Mouse (Mus musculus) Patski (cell line): ENCODE results near the gene Olfr789. TPM values are rescaled to one million over a fixed set of nuclear protein-coding genes. Genes with fewer than 3 reads are reported as not detected.

ENCODE experiments used
- ATAC-seq: fragments of 100-300 bp; one replicate; pipeline ENCODE4 v1.8.0; 2021
- CTCF ChIA-PET: fragments of 350-600 bp; sonication (Branson Sonifier 250); formaldehyde crosslinking; loops from one replicate; lab custom pipeline; 2022; ENCODE audit warnings: inconsistent platforms; lab: Charles Lee
- POLR2A ChIA-PET: fragments of 350-600 bp; sonication (Branson Sonifier 250); formaldehyde crosslinking; loops from one replicate; lab custom pipeline; 2022; ENCODE audit warnings: antibody characterized with exemption, inconsistent platforms; lab: Charles Lee
- DNase-seq: peaks from one replicate; pipeline ENCODE4 v3.0.0-alpha.2; 2011; ENCODE audit warnings: low read depth, low spot score
- H3K27me3 ChIP-seq: fragments of 371-371 bp; one replicate; pipeline ENCODE4 v1.5.1; 2021
- CTCF ChIP-seq: fragments of 100-300 bp; IDR thresholded peaks from one replicate; pipeline ENCODE4 v1.5.1; 2021
- in situ Hi-C: fragments of 300-500 bp; cut with MboI; formaldehyde crosslinking; loops from 3 replicates; pipeline ENCODE4 v1.11.1; 2018; ENCODE audit warnings: low pct_unique_long_range_greater_than_20kb, mixed read lengths
- polyA plus RNA-seq: library from polyadenylated mRNA; unstranded; gene quantifications from one replicate; pipeline ENCODE4 v1.2.3, GENCODE M21; 2021

Gene Olfr789
- not detected for polyA plus RNA-seq

DNA sequence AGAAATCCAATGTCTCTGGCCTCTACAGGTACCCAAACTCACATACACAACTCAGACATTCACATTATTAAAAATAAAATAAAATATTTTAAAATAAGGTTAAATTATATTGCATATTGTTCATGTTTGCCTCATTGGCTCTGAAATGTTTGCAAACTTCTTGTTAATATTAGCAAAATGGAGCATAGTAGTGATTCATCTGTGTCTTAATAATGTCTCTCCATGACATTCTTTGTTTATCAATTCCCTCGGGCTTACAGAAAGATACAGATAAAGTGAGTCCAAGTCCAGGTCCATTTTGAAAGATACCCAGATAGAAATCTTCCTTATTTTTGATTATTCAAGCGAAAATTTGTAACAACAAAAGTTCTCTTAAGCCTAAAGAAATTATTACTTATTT lies at the start of gene Olfr789:
Olfr789 (plus strand) TSS at position 301 of the 400 bp plus-strand sequence.
- ATAC-seq (no peak), DNase-seq (no peak)
- CTCF ChIA-PET, result no interaction called here
- POLR2A ChIA-PET, result no interaction called here
- TF ChIP-seq CTCF, result no peak
- no peaks in the 10 kb centered on the region for H3K27me3 ChIP-seq
- in situ Hi-C loops, result no loop called here

- TF ChIP-seq CTCF, result no peak
- CTCF ChIA-PET, result no interaction called here
- in situ Hi-C loops, result no loop called here
- no peaks in the 10 kb centered on the region for H3K27me3 ChIP-seq
- no peak for DNase-seq
- POLR2A ChIA-PET, result no interaction called here
- ATAC-seq, result no peak
Measured at GRCm38 (mm10) chr10:129461562-129461961, 23.0 kb upstream of the Olfr789 start, which contains the start of gene Olfr787. Gene Olfr787 (plus strand): TSS chr10:129461862.

GRCm38 (mm10) chr10:129470698-129471097 lies 13.9 kb upstream of the Olfr789 start, which contains the start of gene Olfr788:
Gene Olfr788 (plus strand): TSS chr10:129470998.
- peaks cover 3% of the 10 kb centered on the region for H3K27me3 ChIP-seq
- no peak for DNase-seq
- ATAC-seq, result no peak
- ChIA-PET POLR2A (no interaction called here), CTCF (no interaction called here)
- in situ Hi-C loops, result no loop called here
- TF ChIP-seq CTCF, result no peak

- ChIA-PET POLR2A (no interaction called here), CTCF (no interaction called here)
- in situ Hi-C loops, result no loop called here
- ATAC-seq (no peak), DNase-seq (no peak)
- no peak for TF ChIP-seq CTCF
- no peaks in the 10 kb centered on the region for H3K27me3 ChIP-seq
Measured at GRCm38 (mm10) chr10:129473256-129473655, 11.3 kb upstream of the Olfr789 start.

DNA sequence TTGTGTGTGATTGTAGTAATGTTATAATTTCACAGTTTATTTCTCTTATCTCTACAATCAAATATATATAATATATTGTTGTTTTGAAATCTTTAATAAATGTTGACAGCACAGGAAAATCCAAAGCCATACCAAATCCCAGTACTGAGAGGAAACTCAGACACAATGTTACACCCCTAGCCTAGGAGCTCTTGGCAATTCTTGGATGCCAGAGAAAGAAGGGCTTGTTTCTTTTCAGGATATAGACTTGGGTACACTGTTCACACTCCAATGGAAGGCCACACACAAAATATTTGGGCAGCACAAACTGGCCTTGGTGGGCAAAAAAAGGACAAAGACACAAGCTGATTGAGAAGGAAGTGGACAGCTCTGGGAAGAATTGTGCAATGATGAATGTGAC lies 10.8 kb upstream of the Olfr789 start:
- CTCF ChIA-PET, result no interaction called here
- POLR2A ChIA-PET, result no interaction called here
- H3K27me3 ChIP-seq, result no peaks in the 10 kb centered on the region
- no peak for TF ChIP-seq CTCF
- DNase-seq, result no peak
- no peak for ATAC-seq
- in situ Hi-C loops, result no loop called here

DNA sequence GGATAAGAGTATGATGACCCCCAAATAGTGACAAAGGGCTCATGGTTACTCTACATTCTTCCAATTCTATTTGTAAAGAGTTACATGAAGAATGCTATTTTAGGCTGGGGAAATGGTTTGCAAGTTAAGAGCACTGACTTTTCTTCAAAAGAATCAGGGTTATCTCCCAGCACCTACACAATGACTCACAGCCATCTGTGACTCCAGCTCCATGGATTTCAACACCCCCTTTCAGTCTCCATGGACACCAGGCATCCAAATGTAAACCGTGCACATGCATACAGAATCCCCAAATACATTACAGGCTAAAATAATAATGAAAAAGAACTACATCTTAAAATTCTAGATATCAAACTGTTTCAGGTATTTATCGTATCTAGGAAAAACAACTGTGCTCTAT lies 5.5 kb downstream of the Olfr789 start:
- POLR2A ChIA-PET, result no interaction called here
- H3K27me3 ChIP-seq, result no peaks in the 10 kb centered on the region
- DNase-seq (no peak), ATAC-seq (no peak)
- in situ Hi-C loops, result no loop called here
- no peak for TF ChIP-seq CTCF
- CTCF ChIA-PET, result no interaction called here

- ChIA-PET CTCF (no interaction called here), POLR2A (no interaction called here)
- no peaks in the 10 kb centered on the region for H3K27me3 ChIP-seq
- in situ Hi-C loops, result no loop called here
- TF ChIP-seq CTCF, result no peak
- no peak for DNase-seq
- no peak for ATAC-seq
Measured at GRCm38 (mm10) chr10:129498192-129498591, 13.6 kb downstream of the Olfr789 start, which contains the start of gene Olfr790. Gene Olfr790 (plus strand): TSS chr10:129498492.

- H3K27me3 ChIP-seq, result no peaks in the 10 kb centered on the region
- DNase-seq (no peak), ATAC-seq (no peak)
- POLR2A ChIA-PET, result no interaction called here
- no peak for TF ChIP-seq CTCF
- CTCF ChIA-PET, result no interaction called here
- in situ Hi-C loops, result no loop called here
Measured at GRCm38 (mm10) chr10:129521492-129521891, 36.9 kb downstream of the Olfr789 start, which contains the start of gene Olfr791. Gene Olfr791 (plus strand): TSS chr10:129521792.

- CTCF ChIA-PET, result no interaction called here
Measured at GRCm38 (mm10) chr10:129538862-129539261, 54.3 kb downstream of the Olfr789 start, which contains the start of gene Olfr792. Gene Olfr792 (plus strand): TSS chr10:129539162.

More at GRCm38 (mm10) chr10:129538862-129539261, 54.3 kb downstream of the Olfr789 start, which contains the start of gene Olfr792:
- ATAC-seq (no peak), DNase-seq (no peak)
- H3K27me3 ChIP-seq, result no peaks in the 10 kb centered on the region
- in situ Hi-C loops, result no loop called here
- no peak for TF ChIP-seq CTCF
- POLR2A ChIA-PET, result no interaction called here

Other genes starting within 250 kb of the Olfr789 start
- gene Olfr774, start 248.5 kb upstream of the Olfr789 start, polyA plus RNA-seq, result not detected
- not detected for gene Olfr775, start 236.3 kb upstream of the Olfr789 start, polyA plus RNA-seq
- gene Olfr776, start 225.6 kb upstream of the Olfr789 start, polyA plus RNA-seq, result not detected
- not detected for gene Olfr777, start 213.3 kb upstream of the Olfr789 start, polyA plus RNA-seq
- not detected for gene Olfr780, start 166.6 kb upstream of the Olfr789 start, polyA plus RNA-seq
- not detected for gene Olfr781, start 155.9 kb upstream of the Olfr789 start, polyA plus RNA-seq
- gene Olfr782, start 135.9 kb upstream of the Olfr789 start, polyA plus RNA-seq, result not detected
- gene Olfr784, start 100.7 kb upstream of the Olfr789 start, polyA plus RNA-seq, result 0.01 TPM
- not detected for gene Olfr785, start 79.3 kb upstream of the Olfr789 start, polyA plus RNA-seq
- not detected for gene Olfr786, start 57.4 kb upstream of the Olfr789 start, polyA plus RNA-seq
- gene Olfr787, start 22.9 kb upstream of the Olfr789 start, polyA plus RNA-seq, result not detected
- not detected for gene Olfr788, start 13.8 kb upstream of the Olfr789 start, polyA plus RNA-seq
- not detected for gene Olfr790, start 13.7 kb downstream of the Olfr789 start, polyA plus RNA-seq
- not detected for gene Olfr791, start 37.0 kb downstream of the Olfr789 start, polyA plus RNA-seq
- not detected for gene Olfr792, start 54.4 kb downstream of the Olfr789 start, polyA plus RNA-seq
- not detected for gene Olfr794, start 82.9 kb downstream of the Olfr789 start, polyA plus RNA-seq
- gene Olfr796, start 127.8 kb downstream of the Olfr789 start, polyA plus RNA-seq, result not detected
- not detected for gene Olfr798, start 143.2 kb downstream of the Olfr789 start, polyA plus RNA-seq
- gene Olfr799, start 152.7 kb downstream of the Olfr789 start, polyA plus RNA-seq, result not detected
- gene Olfr800, start 172.9 kb downstream of the Olfr789 start, polyA plus RNA-seq, result not detected
- gene Olfr801, start 189.1 kb downstream of the Olfr789 start, polyA plus RNA-seq, result not detected
- gene Olfr802, start 203.4 kb downstream of the Olfr789 start, polyA plus RNA-seq, result not detected
- not detected for gene Olfr803, start 209.5 kb downstream of the Olfr789 start, polyA plus RNA-seq
- not detected for gene Olfr804, start 218.5 kb downstream of the Olfr789 start, polyA plus RNA-seq
- not detected for gene Olfr805, start 244.6 kb downstream of the Olfr789 start, polyA plus RNA-seq